Mouse (Mus musculus) liver, embryonic 14.5 days (tissue): ENCODE measurements around the gene St3gal4. TPM values are rescaled to one million over a fixed set of nuclear protein-coding genes. Genes with fewer than 3 reads are reported as not detected.

Experiments used
- ATAC-seq: fragments of 200-750 bp; cut with Nextera tagmentation; 2 replicates; pipeline ENCODE4 v1.8.0; 2017; ENCODE audit warnings: moderate number of reproducible peaks, mild to moderate bottlenecking, moderate library complexity; ENCODE audit not compliant: insufficient read depth
- DNase-seq, 3 experiments: peaks; one replicate each; pipeline ENCODE4 v3.0.0-alpha.2; 2012 to 2013; ENCODE audit warnings: low read depth in 3 of 3, low spot score in 3 of 3
- H3K27ac ChIP-seq: fragments of 300-500 bp; sonication (generic); 2 replicates; pipeline ENCODE4 v1.5.1; 2014; ENCODE audit warnings: moderate library complexity, mild to moderate bottlenecking, control low read depth, inconsistent platforms
- H3K27me3 ChIP-seq: fragments of 300-500 bp; sonication (generic); 2 replicates; pipeline ENCODE4 v1.6.1; 2014; ENCODE audit warnings: mild to moderate bottlenecking, low read length, moderate library complexity; ENCODE audit not compliant: control insufficient read depth, insufficient read depth
- H3K36me3 ChIP-seq: fragments of 300-500 bp; sonication (generic); replicated peaks from 2 replicates; pipeline ENCODE4 v1.6.1; 2014; ENCODE audit warnings: low read depth; ENCODE audit not compliant: control insufficient read depth, insufficient read depth
- H3K4me1 ChIP-seq, 2 experiments: fragments of 200-500 bp in 1 of 2; fragments of 300-500 bp in 1 of 2; sonication (generic) in 1 of 2; replicated peaks; 2 replicates each; pipeline ENCODE4 v1.6.1; 2012 to 2014; ENCODE audit warnings: antibody characterized with exemption in 1 of 2, inconsistent platforms in 1 of 2, low read length in 1 of 2; ENCODE audit not compliant: control insufficient read depth in 2 of 2, insufficient read depth in 2 of 2
- H3K4me2 ChIP-seq: fragments of 300-500 bp; sonication (generic); 2 replicates; pipeline ENCODE4 v1.6.1; 2014; ENCODE audit warnings: low read depth, mild to moderate bottlenecking, control low read depth, moderate library complexity
- H3K4me3 ChIP-seq, 2 experiments: fragments of 200-500 bp in 1 of 2; fragments of 300-500 bp in 1 of 2; sonication (generic) in 1 of 2; 2 replicates each; pipeline ENCODE4 v1.5.1; 2012 to 2014; ENCODE audit warnings: low read depth in 2 of 2, low read length in 2 of 2, mild to moderate bottlenecking in 2 of 2, control low read depth in 1 of 2, inconsistent platforms in 1 of 2, moderate library complexity in 1 of 2; ENCODE audit not compliant: insufficient read depth in 1 of 2
- H3K9ac ChIP-seq: fragments of 300-500 bp; sonication (generic); replicated peaks from 2 replicates; pipeline ENCODE4 v1.6.1; 2014; ENCODE audit warnings: mild to moderate bottlenecking, control low read depth, moderate library complexity
- H3K9me3 ChIP-seq: fragments of 300-500 bp; sonication (generic); 2 replicates; pipeline ENCODE4 v1.6.1; 2016; ENCODE audit warnings: low read length, mixed read lengths; ENCODE audit not compliant: control insufficient read depth
- CTCF ChIP-seq: IDR thresholded peaks from 2 replicates; pipeline ENCODE4 v1.5.1; 2016; ENCODE audit warnings: antibody characterized with exemption, low read depth, control low read depth
- EP300 ChIP-seq: IDR thresholded peaks from 2 replicates; pipeline ENCODE4 v1.6.1; 2016; ENCODE audit warnings: antibody characterized with exemption, low read depth
- WGBS: fragments of 180-500 bp; shearing (Covaris S2); extraction: QIAGEN DNeasy Blood & Tissue Kit; methylation state at CpG from one replicate; pipeline ENCODE4 v1.1.7; 2014; ENCODE audit not compliant: insufficient replicate concordance; 5-methylcytosine and 5-hydroxymethylcytosine counted together
- polyA plus RNA-seq, 2 experiments: library from polyadenylated mRNA; depleted of rRNA in 1 of 2; stranded (reverse) in 1 of 2; unstranded in 1 of 2; fragments of >200 nt; fragmentation: Nextera tagmentation in 1 of 2; extraction: Ambion mirVana in 1 of 2; gene quantifications; 2 replicates each; pipeline versions ENCODE4 v1.2.1 to v1.2.3; 2012 to 2014

St3gal4 gene
- polyA plus RNA-seq, 2 experiments = 6.0 to 19.2 TPM

- no peak for ATAC-seq
- no peak for TF ChIP-seq CTCF
- TF ChIP-seq EP300 = no peak
- Histone ChIP-seq H3K4me2 (no peak overlapping the region), H3K36me3 (no peaks in the 10 kb centered on the region), H3K9me3 (no peaks in the 10 kb centered on the region), H3K9ac (no peak overlapping the region), H3K27me3 (no peaks in the 10 kb centered on the region), H3K4me3 (no peak overlapping the region), H3K27ac (no peak overlapping the region), H3K4me1 (peaks cover 21 to 28% of the 10 kb centered on the region in 2 experiments)
- WGBS = 84% methylated on average over 2 of the region's 2 CpGs
- DNase-seq = no peak
These were observed 26.2 kb downstream of the St3gal4 start for GRCm38 (mm10) chr9:35092904-35093303.

- Histone ChIP-seq H3K9me3 (no peaks in the 10 kb centered on the region), H3K36me3 (no peaks in the 10 kb centered on the region), H3K4me1 (peaks cover 0 to 12% of the 10 kb centered on the region in 2 experiments; a peak in 2 of 4 replicates), H3K27me3 (no peaks in the 10 kb centered on the region), H3K9ac (0 out of 2 replicates have a peak overlapping the region, but pooled peaks have one; percentile 2), H3K27ac (no peak overlapping the region), H3K4me2 (no peak overlapping the region), H3K4me3 (no peak overlapping the region)
- no peak for DNase-seq
- no peak for TF ChIP-seq EP300
- WGBS = 47% methylated on average over 2 of the region's 2 CpGs
- ATAC-seq = no peak
These were observed 57.6 kb downstream of the St3gal4 start for GRCm38 (mm10) chr9:35061446-35061845.

GRCm38 (mm10) chr9:35059881-35060280 is 59.2 kb downstream of the St3gal4 start:
- H3K27me3 ChIP-seq = no peaks in the 10 kb centered on the region
- TF ChIP-seq CTCF (no peak), EP300 (no peak)
- WGBS = 63% methylated on average over 5 of the region's 5 CpGs
- H3K27ac ChIP-seq = no peak overlapping the region
- no peak overlapping the region for H3K4me3 ChIP-seq
- H3K4me2 ChIP-seq = no peak overlapping the region
- peaks cover 0 to 12% of the 10 kb centered on the region in 2 experiments; a peak in 2 of 4 replicates for H3K4me1 ChIP-seq
- H3K9me3 ChIP-seq = no peaks in the 10 kb centered on the region
- H3K36me3 ChIP-seq = no peaks in the 10 kb centered on the region; the same call in 1 of the 2 replicates
- no peak overlapping the region for H3K9ac ChIP-seq
- no peak for DNase-seq
- ATAC-seq = no peak

GRCm38 (mm10) chr9:35058596-35059354 is 60.3 kb downstream of the St3gal4 start:
- Histone ChIP-seq H3K4me2 (no peak overlapping the region), H3K36me3 (peaks cover 9% of the 10 kb centered on the region), H3K4me1 (peaks cover 0 to 12% of the 10 kb centered on the region in 2 experiments; a peak in 2 of 4 replicates), H3K27ac (no peak overlapping the region), H3K27me3 (no peaks in the 10 kb centered on the region), H3K9me3 (no peaks in the 10 kb centered on the region), H3K9ac (no peak overlapping the region), H3K4me3 (no peak overlapping the region)
- no peak for TF ChIP-seq CTCF
- no peak for TF ChIP-seq EP300
- DNase-seq = no peak
- WGBS = 79% methylated on average over 2 of the region's 2 CpGs
- ATAC-seq = no peak

- no peaks in the 10 kb centered on the region for H3K27me3 ChIP-seq
- H3K36me3 ChIP-seq = peaks cover 14% of the 10 kb centered on the region
- no peak overlapping the region for H3K4me3 ChIP-seq
- no peak overlapping the region for H3K9ac ChIP-seq
- no peak for ATAC-seq
- H3K9me3 ChIP-seq = no peaks in the 10 kb centered on the region
- 71% methylated on average over 4 of the region's 4 CpGs for WGBS
- peaks cover 0 to 12% of the 10 kb centered on the region in 2 experiments; a peak in 2 of 4 replicates for H3K4me1 ChIP-seq
- H3K27ac ChIP-seq = no peak overlapping the region
- no peak for DNase-seq
- H3K4me2 ChIP-seq = no peak overlapping the region
- TF ChIP-seq EP300 = no peak
- no peak for TF ChIP-seq CTCF
These were observed 60.9 kb downstream of the St3gal4 start for GRCm38 (mm10) chr9:35058186-35058585.
